Mouse (Mus musculus): ENCODE results near the gene Glud1. TPM values are rescaled to one million over a fixed set of nuclear protein-coding genes. Genes with fewer than 3 reads are reported as not detected.

Glud1 gene
- polyA plus RNA-seq, 1 experiment = 305 TPM

DNA sequence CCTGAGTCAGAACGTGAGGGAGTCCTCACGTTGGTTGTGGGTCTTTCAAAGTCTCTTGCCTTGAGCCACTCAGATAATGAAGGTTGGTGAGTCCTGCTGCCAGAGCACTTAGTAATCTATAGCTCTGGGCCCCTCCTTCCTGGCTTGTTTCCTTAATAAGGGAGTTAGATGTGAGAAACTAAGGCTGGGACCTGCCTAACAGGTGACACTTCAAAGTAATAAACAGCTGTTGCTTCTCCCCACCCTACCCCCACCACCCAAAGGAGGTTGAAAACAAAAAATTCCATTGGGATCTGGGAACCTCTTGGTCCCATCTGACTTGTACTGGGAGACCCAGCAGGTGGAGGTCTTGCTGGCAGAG is 54.6 kb downstream of the Glud1 start:
- no peak for TF ChIP-seq CTCF (IDR thresholded peaks at IDR 0.05; ENCODE audit: low read depth, low read length)
- TF ChIP-seq EP300 (IDR thresholded peaks at IDR 0.05; ENCODE audit: insufficient read depth, low read depth, low read length) = no peak
- no peak for TF ChIP-seq POLR2A (IDR thresholded peaks at IDR 0.05; ENCODE audit: insufficient read depth, low read length)
- Histone ChIP-seq H3K27me3 (ENCODE audit: control insufficient read depth, insufficient read depth, low read length, poor library complexity, severe bottlenecking) (no peaks in the 10 kb centered on the region), H3K4me1 (ENCODE audit: control insufficient read depth, insufficient read depth, low read length) (peaks cover 3% of the 10 kb centered on the region), H3K9ac (ENCODE audit: low read depth, poor library complexity, severe bottlenecking) (no peak overlapping the region), H3K4me3 (ENCODE audit: low read depth, low read length) (no peak overlapping the region), H3K36me3 (ENCODE audit: control insufficient read depth, insufficient read depth, low read length, poor library complexity, severe bottlenecking) (no peaks in the 10 kb centered on the region), H3K9me3 (replicated peaks; ENCODE audit: control insufficient read depth, insufficient read depth, low read length, poor library complexity, severe bottlenecking) (peaks cover 16% of the 10 kb centered on the region), H3K27ac (ENCODE audit: insufficient read depth, low read length) (peak overlapping the region; percentile 70)

DNA sequence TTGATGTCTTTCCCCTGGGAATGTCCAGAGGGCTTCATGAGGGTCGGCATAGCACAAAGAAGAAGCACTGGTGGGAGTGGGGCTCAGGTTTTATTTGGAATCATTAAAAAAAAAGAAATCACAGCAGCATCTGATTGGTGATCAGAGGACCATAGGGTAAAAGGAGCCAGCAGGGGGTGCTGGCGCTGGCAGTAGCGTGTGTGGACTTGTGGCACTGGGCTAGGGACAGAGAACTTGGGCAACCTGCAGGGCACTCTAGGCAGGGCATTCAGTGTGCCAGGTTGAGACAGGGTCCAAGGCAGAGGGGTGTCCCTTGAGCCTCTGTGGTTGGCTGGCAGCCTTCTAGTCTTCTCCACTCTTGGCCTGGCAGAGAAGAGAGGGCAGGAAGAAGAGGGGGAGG is 59.7 kb downstream of the Glud1 start:
- Histone ChIP-seq H3K9ac (ENCODE audit: low read depth, poor library complexity, severe bottlenecking) (no peak overlapping the region), H3K27me3 (ENCODE audit: control insufficient read depth, insufficient read depth, low read length, poor library complexity, severe bottlenecking) (no peaks in the 10 kb centered on the region), H3K27ac (ENCODE audit: insufficient read depth, low read length) (no peak overlapping the region), H3K4me1 (ENCODE audit: control insufficient read depth, insufficient read depth, low read length) (peaks cover 10% of the 10 kb centered on the region), H3K36me3 (ENCODE audit: control insufficient read depth, insufficient read depth, low read length, poor library complexity, severe bottlenecking) (no peaks in the 10 kb centered on the region), H3K4me3 (ENCODE audit: low read depth, low read length) (no peak overlapping the region), H3K9me3 (replicated peaks; ENCODE audit: control insufficient read depth, insufficient read depth, low read length, poor library complexity, severe bottlenecking) (peaks cover 13% of the 10 kb centered on the region)
- TF ChIP-seq CTCF (IDR thresholded peaks at IDR 0.05; ENCODE audit: low read depth, low read length) = no peak
- TF ChIP-seq EP300 (IDR thresholded peaks at IDR 0.05; ENCODE audit: insufficient read depth, low read depth, low read length) = no peak
- TF ChIP-seq POLR2A (IDR thresholded peaks at IDR 0.05; ENCODE audit: insufficient read depth, low read length) = no peak

DNA sequence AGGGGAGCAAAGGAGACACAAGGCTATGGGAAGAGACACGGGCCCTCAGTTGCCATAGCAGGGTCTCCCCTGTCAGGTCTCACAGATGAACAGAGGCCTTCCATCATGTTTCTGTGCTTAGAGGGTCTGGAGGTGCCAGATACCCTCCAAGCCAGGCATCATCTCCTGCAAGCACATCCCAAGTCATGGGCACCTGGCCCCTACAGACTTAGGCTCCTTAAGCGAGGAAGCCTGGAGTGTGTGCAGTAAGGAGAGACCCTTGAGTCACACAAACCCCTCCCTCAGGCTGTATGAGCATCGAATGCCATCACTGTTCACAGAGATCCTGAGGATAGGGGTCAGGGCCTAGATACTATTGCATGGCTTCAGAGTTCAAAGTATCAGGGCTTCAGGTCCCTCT is 60.4 kb downstream of the Glud1 start:
- Histone ChIP-seq H3K4me3 (ENCODE audit: low read depth, low read length) (no peak overlapping the region), H3K9ac (ENCODE audit: low read depth, poor library complexity, severe bottlenecking) (no peak overlapping the region), H3K36me3 (ENCODE audit: control insufficient read depth, insufficient read depth, low read length, poor library complexity, severe bottlenecking) (no peaks in the 10 kb centered on the region), H3K9me3 (replicated peaks; ENCODE audit: control insufficient read depth, insufficient read depth, low read length, poor library complexity, severe bottlenecking) (peaks cover 6% of the 10 kb centered on the region), H3K4me1 (ENCODE audit: control insufficient read depth, insufficient read depth, low read length) (peaks cover 12% of the 10 kb centered on the region), H3K27ac (ENCODE audit: insufficient read depth, low read length) (no peak overlapping the region), H3K27me3 (ENCODE audit: control insufficient read depth, insufficient read depth, low read length, poor library complexity, severe bottlenecking) (no peaks in the 10 kb centered on the region)
- TF ChIP-seq POLR2A (IDR thresholded peaks at IDR 0.05; ENCODE audit: insufficient read depth, low read length) = no peak
- no peak for TF ChIP-seq EP300 (IDR thresholded peaks at IDR 0.05; ENCODE audit: insufficient read depth, low read depth, low read length)
- TF ChIP-seq CTCF (IDR thresholded peaks at IDR 0.05; ENCODE audit: low read depth, low read length) = no peak

DNA sequence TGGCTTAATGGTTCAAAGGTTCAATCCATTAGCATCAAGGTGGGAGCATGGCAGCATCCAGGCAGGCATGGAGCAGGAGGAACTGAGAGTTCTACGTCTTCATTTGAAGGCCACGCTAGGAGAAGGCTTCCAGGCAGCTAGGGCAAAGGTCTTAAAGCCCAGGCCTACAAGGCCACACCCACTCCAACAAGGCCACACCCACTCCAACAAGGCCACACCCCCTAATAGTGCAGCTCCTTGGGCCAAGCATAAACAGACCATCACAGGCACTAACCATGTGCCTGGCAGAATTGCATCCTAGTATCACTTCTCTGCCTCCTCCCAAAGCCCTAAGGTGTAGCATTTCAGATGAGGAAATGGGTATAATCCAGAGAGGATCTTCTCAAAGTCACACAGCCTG is 61.2 kb downstream of the Glud1 start:
- H3K9ac ChIP-seq (ENCODE audit: low read depth, poor library complexity, severe bottlenecking) = no peak overlapping the region
- H3K4me3 ChIP-seq (ENCODE audit: low read depth, low read length) = no peak overlapping the region
- H3K27ac ChIP-seq (ENCODE audit: insufficient read depth, low read length) = no peak overlapping the region
- TF ChIP-seq EP300 (IDR thresholded peaks at IDR 0.05; ENCODE audit: insufficient read depth, low read depth, low read length) = no peak
- no peak for TF ChIP-seq CTCF (IDR thresholded peaks at IDR 0.05; ENCODE audit: low read depth, low read length)
- no peak for TF ChIP-seq POLR2A (IDR thresholded peaks at IDR 0.05; ENCODE audit: insufficient read depth, low read length)
- H3K36me3 ChIP-seq (ENCODE audit: control insufficient read depth, insufficient read depth, low read length, poor library complexity, severe bottlenecking) = no peaks in the 10 kb centered on the region
- peaks cover 15% of the 10 kb centered on the region for H3K4me1 ChIP-seq (ENCODE audit: control insufficient read depth, insufficient read depth, low read length)
- no peaks in the 10 kb centered on the region for H3K27me3 ChIP-seq (ENCODE audit: control insufficient read depth, insufficient read depth, low read length, poor library complexity, severe bottlenecking)
- H3K9me3 ChIP-seq (replicated peaks; ENCODE audit: control insufficient read depth, insufficient read depth, low read length, poor library complexity, severe bottlenecking) = no peaks in the 10 kb centered on the region; the same call in 1 of the 2 replicates

DNA sequence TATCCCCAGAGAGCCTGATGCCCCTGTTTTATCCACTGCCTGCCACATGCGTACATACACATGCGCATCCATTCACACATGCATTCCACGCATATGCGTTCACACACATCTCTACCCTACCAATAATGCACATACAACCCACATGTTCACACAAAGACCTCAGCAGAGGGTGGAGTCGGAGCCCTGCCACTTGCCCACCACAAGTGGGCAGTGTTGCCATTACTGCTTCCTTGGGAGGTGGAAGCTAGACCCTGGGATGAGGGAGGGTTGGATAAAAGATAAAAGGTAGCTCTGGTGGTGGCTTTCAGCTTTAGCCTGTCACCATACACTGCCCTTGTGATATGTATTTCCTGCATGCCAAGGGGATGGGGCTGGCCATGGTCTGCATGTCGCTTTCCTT is 62.1 kb downstream of the Glud1 start:
- H3K27me3 ChIP-seq (ENCODE audit: control insufficient read depth, insufficient read depth, low read length, poor library complexity, severe bottlenecking) = no peaks in the 10 kb centered on the region
- TF ChIP-seq EP300 (IDR thresholded peaks at IDR 0.05; ENCODE audit: insufficient read depth, low read depth, low read length) (no peak), POLR2A (IDR thresholded peaks at IDR 0.05; ENCODE audit: insufficient read depth, low read length) (no peak), CTCF (IDR thresholded peaks at IDR 0.05; ENCODE audit: low read depth, low read length) (no peak)
- no peak overlapping the region for H3K9ac ChIP-seq (ENCODE audit: low read depth, poor library complexity, severe bottlenecking)
- H3K27ac ChIP-seq (ENCODE audit: insufficient read depth, low read length) = no peak overlapping the region
- H3K4me3 ChIP-seq (ENCODE audit: low read depth, low read length) = no peak overlapping the region
- H3K9me3 ChIP-seq (replicated peaks; ENCODE audit: control insufficient read depth, insufficient read depth, low read length, poor library complexity, severe bottlenecking) = no peaks in the 10 kb centered on the region
- H3K36me3 ChIP-seq (ENCODE audit: control insufficient read depth, insufficient read depth, low read length, poor library complexity, severe bottlenecking) = no peaks in the 10 kb centered on the region
- peaks cover 20% of the 10 kb centered on the region for H3K4me1 ChIP-seq (ENCODE audit: control insufficient read depth, insufficient read depth, low read length)

DNA sequence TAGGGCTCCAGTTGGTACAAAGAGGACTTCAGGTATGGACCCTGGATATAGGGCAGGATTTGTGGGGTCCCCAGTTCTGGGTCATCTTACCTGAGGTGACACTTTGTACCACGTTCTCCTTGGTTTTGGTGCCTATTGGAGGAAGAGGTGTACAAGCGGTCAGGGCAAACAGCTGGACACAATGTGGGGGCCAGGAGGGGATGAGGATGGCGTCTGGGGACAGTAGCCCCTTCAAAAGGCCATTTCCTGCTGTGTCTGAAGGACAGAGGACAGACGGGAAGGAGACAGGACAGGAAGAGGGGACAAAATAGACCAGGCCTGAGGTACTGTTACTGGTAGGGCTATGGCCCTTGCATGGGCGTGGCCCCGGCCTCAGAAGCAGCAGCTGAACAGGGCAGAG is 63.1 kb downstream of the Glud1 start:
- TF ChIP-seq CTCF (IDR thresholded peaks at IDR 0.05; ENCODE audit: low read depth, low read length) (no peak), POLR2A (IDR thresholded peaks at IDR 0.05; ENCODE audit: insufficient read depth, low read length) (no peak), EP300 (IDR thresholded peaks at IDR 0.05; ENCODE audit: insufficient read depth, low read depth, low read length) (no peak)
- Histone ChIP-seq H3K9ac (ENCODE audit: low read depth, poor library complexity, severe bottlenecking) (no peak overlapping the region), H3K4me3 (ENCODE audit: low read depth, low read length) (no peak overlapping the region), H3K36me3 (ENCODE audit: control insufficient read depth, insufficient read depth, low read length, poor library complexity, severe bottlenecking) (no peaks in the 10 kb centered on the region), H3K27ac (ENCODE audit: insufficient read depth, low read length) (no peak overlapping the region), H3K9me3 (replicated peaks; ENCODE audit: control insufficient read depth, insufficient read depth, low read length, poor library complexity, severe bottlenecking) (no peaks in the 10 kb centered on the region), H3K27me3 (ENCODE audit: control insufficient read depth, insufficient read depth, low read length, poor library complexity, severe bottlenecking) (no peaks in the 10 kb centered on the region), H3K4me1 (ENCODE audit: control insufficient read depth, insufficient read depth, low read length) (peaks cover 20% of the 10 kb centered on the region)

Data from ES-Bruce4 (cell line).